15 mouse cellular contexts compared by ENCODE assay signal in the genomic region with DNA sequence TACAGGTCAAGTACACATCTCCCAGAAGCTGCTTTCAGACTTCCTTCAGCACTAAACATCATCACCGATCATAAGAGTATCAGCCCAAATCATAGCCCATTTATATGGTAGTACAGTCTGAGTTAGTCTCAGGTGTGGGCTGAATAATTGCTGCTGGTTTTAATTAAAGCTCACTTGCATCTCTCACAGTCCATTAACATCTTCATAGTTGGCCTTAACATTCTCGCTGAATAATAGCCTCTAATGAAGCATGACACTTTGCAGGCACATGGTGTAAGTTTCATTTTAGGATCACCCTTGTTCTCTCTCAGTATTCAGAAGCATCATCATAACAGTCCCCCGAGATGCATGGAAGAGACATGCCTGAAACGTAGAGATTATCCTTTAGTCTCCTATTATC.
"Had no signal": no experiment of that assay in that cellular context is flagged by ENCODE, and none has a peak within 500 bp of the region (broad histone marks: within the 10 kb centered on the region; RNA-seq: fewer than 3 reads in every experiment).

No protein-coding gene starts in this region.

- H3K9ac ChIP-seq: limb, embryonic 12.5 days; liver, embryonic 13.5 days; midbrain, embryonic 13.5 days; neural tube, embryonic 13.5 days had no signal

- H3K27ac ChIP-seq: layer of hippocampus, adult 2 months; limb, embryonic 12.5 days; liver, embryonic 13.5 days; midbrain, embryonic 13.5 days; neural tube, embryonic 13.5 days had no signal

- ATAC-seq: midbrain, embryonic 13.5 days had no signal

- H3K9me3 ChIP-seq: limb, embryonic 12.5 days; liver, embryonic 13.5 days; midbrain, embryonic 13.5 days; neural tube, embryonic 13.5 days had no signal

- H3K4me1 ChIP-seq: limb, embryonic 12.5 days; liver, embryonic 13.5 days; midbrain, embryonic 13.5 days had no signal

- H3K36me3 ChIP-seq: limb, embryonic 12.5 days; liver, embryonic 13.5 days; midbrain, embryonic 13.5 days; neural tube, embryonic 13.5 days had no signal

- H3K4me2 ChIP-seq: limb, embryonic 12.5 days; liver, embryonic 13.5 days; midbrain, embryonic 13.5 days; neural tube, embryonic 13.5 days had no signal

- H3K27me3 ChIP-seq: limb, embryonic 12.5 days; liver, embryonic 13.5 days; midbrain, embryonic 13.5 days; neural tube, embryonic 13.5 days had no signal

- H3K4me3 ChIP-seq: layer of hippocampus, adult 2 months; limb, embryonic 12.5 days; liver, embryonic 13.5 days; midbrain, embryonic 13.5 days; myocyte; neural tube, embryonic 13.5 days had no signal

- DNase-seq: kidney, postnatal 10 days; kidney, postnatal 4 days; liver; liver, embryonic 13.5 days; lung, adult 18-20 months; right cerebral cortex, adult 18-20 months; right cerebral cortex, postnatal 4 days; spleen, adult 18-20 months; thymus, adult 18-20 months; thymus, postnatal 14 days had no signal
